Mouse (Mus musculus): ENCODE data around the gene Cdca7l. TPM values are rescaled to one million over a fixed set of nuclear protein-coding genes. Genes with fewer than 3 reads are reported as not detected.
"Not testable (repeated sequence)": the region's sequence is repeated elsewhere in the genome, so short reads cannot be mapped to it uniquely, and the experiment has no call there.

Gene Cdca7l
- polyA plus RNA-seq, 1 experiment from 2014 or later: 12.8 TPM

GRCm38 (mm10) chr12:117903671-117904070 is 99.6 kb downstream of the Cdca7l start:
- no peak for ATAC-seq (ENCODE audit: low read depth)
- H3K36me3 ChIP-seq (ENCODE audit: control insufficient read depth, insufficient read depth): no peaks in the 10 kb centered on the region
- H3K4me3 ChIP-seq (ENCODE audit: low read depth, low read length): no peak overlapping the region
- no peak overlapping the region for H3K9ac ChIP-seq (ENCODE audit: low read depth, low read length)
- no peaks in the 10 kb centered on the region for H3K9me3 ChIP-seq (replicated peaks; ENCODE audit: control insufficient read depth, low read length)
- H3K27ac ChIP-seq (ENCODE audit: low read length): no peak overlapping the region
- 68% methylated on average over 8 of the region's 8 CpGs for WGBS (ENCODE audit: insufficient replicate concordance)
- H3K4me2 ChIP-seq (ENCODE audit: low read depth, low read length): no peak overlapping the region
- H3K4me1 ChIP-seq (ENCODE audit: control insufficient read depth, low read depth, low read length): no peaks in the 10 kb centered on the region
- no peaks in the 10 kb centered on the region for H3K27me3 ChIP-seq (ENCODE audit: control insufficient read depth, insufficient read depth, low read depth, low read length)

- H3K27ac ChIP-seq (ENCODE audit: low read length); H3K4me2 ChIP-seq (ENCODE audit: low read depth, low read length); H3K27me3 ChIP-seq (ENCODE audit: control insufficient read depth, insufficient read depth, low read depth, low read length); H3K9me3 ChIP-seq (replicated peaks; ENCODE audit: control insufficient read depth, low read length); H3K9ac ChIP-seq (ENCODE audit: low read depth, low read length); H3K4me3 ChIP-seq (ENCODE audit: low read depth, low read length); H3K4me1 ChIP-seq (ENCODE audit: control insufficient read depth, low read depth, low read length); ATAC-seq (ENCODE audit: low read depth); H3K36me3 ChIP-seq (ENCODE audit: control insufficient read depth, insufficient read depth): not testable (repeated sequence)
- 64% methylated on average over 4 of the region's 4 CpGs for WGBS (ENCODE audit: insufficient replicate concordance)
Measured at GRCm38 (mm10) chr12:117905232-117905840, 101.2 kb downstream of the Cdca7l start.

GRCm38 (mm10) chr12:117911396-117911795 is 107.3 kb downstream of the Cdca7l start:
- WGBS (ENCODE audit: insufficient replicate concordance): 70% methylated on average over 1 of the region's 1 CpGs
- Histone ChIP-seq H3K36me3 (ENCODE audit: control insufficient read depth, insufficient read depth) (no peaks in the 10 kb centered on the region), H3K4me2 (ENCODE audit: low read depth, low read length) (no peak overlapping the region), H3K4me1 (ENCODE audit: control insufficient read depth, low read depth, low read length) (no peaks in the 10 kb centered on the region), H3K4me3 (ENCODE audit: low read depth, low read length) (no peak overlapping the region), H3K27ac (ENCODE audit: low read length) (no peak overlapping the region), H3K9me3 (replicated peaks; ENCODE audit: control insufficient read depth, low read length) (no peaks in the 10 kb centered on the region), H3K9ac (ENCODE audit: low read depth, low read length) (no peak overlapping the region), H3K27me3 (ENCODE audit: control insufficient read depth, insufficient read depth, low read depth, low read length) (no peaks in the 10 kb centered on the region)
- ATAC-seq (ENCODE audit: low read depth): no peak

- no peak overlapping the region for H3K9ac ChIP-seq (ENCODE audit: low read depth, low read length)
- ATAC-seq (ENCODE audit: low read depth): no peak
- H3K36me3 ChIP-seq (ENCODE audit: control insufficient read depth, insufficient read depth): no peaks in the 10 kb centered on the region
- no peaks in the 10 kb centered on the region for H3K4me1 ChIP-seq (ENCODE audit: control insufficient read depth, low read depth, low read length)
- H3K27me3 ChIP-seq (ENCODE audit: control insufficient read depth, insufficient read depth, low read depth, low read length): no peaks in the 10 kb centered on the region
- no peak overlapping the region for H3K4me2 ChIP-seq (ENCODE audit: low read depth, low read length)
- 52% methylated on average over 10 of the region's 10 CpGs for WGBS (ENCODE audit: insufficient replicate concordance)
- H3K27ac ChIP-seq (ENCODE audit: low read length): no peak overlapping the region
- H3K9me3 ChIP-seq (replicated peaks; ENCODE audit: control insufficient read depth, low read length): no peaks in the 10 kb centered on the region
- H3K4me3 ChIP-seq (ENCODE audit: low read depth, low read length): no peak overlapping the region
Measured at GRCm38 (mm10) chr12:117914613-117915245, 110.6 kb downstream of the Cdca7l start.

GRCm38 (mm10) chr12:117915826-117916588 is 111.9 kb downstream of the Cdca7l start:
- H3K36me3 ChIP-seq (ENCODE audit: control insufficient read depth, insufficient read depth): no peaks in the 10 kb centered on the region
- no peak overlapping the region for H3K4me2 ChIP-seq (ENCODE audit: low read depth, low read length)
- H3K9ac ChIP-seq (ENCODE audit: low read depth, low read length): no peak overlapping the region
- no peak for ATAC-seq (ENCODE audit: low read depth)
- H3K4me1 ChIP-seq (ENCODE audit: control insufficient read depth, low read depth, low read length): no peaks in the 10 kb centered on the region
- H3K27me3 ChIP-seq (ENCODE audit: control insufficient read depth, insufficient read depth, low read depth, low read length): no peaks in the 10 kb centered on the region
- no peak overlapping the region for H3K27ac ChIP-seq (ENCODE audit: low read length)
- no peaks in the 10 kb centered on the region for H3K9me3 ChIP-seq (replicated peaks; ENCODE audit: control insufficient read depth, low read length)
- WGBS (ENCODE audit: insufficient replicate concordance): 39% methylated on average over 10 of the region's 10 CpGs
- H3K4me3 ChIP-seq (ENCODE audit: low read depth, low read length): no peak overlapping the region
